33 mouse cellular contexts compared by ENCODE assay signal in genomic region chr7:95823539-95823938, GRCm38 (mm10).
"Had no signal": no experiment of that assay in that cellular context is flagged by ENCODE, and none has a peak within 500 bp of the region (broad histone marks: within the 10 kb centered on the region; RNA-seq: fewer than 3 reads in every experiment).

No protein-coding gene starts in this region.

- H3K4me2 ChIP-seq: limb, embryonic 12.5 days; limb, embryonic 13.5 days; limb, embryonic 15.5 days; liver, embryonic 11.5 days; liver, embryonic 12.5 days; liver, embryonic 13.5 days; liver, embryonic 15.5 days; lung, embryonic 14.5 days; lung, embryonic 15.5 days; midbrain, embryonic 11.5 days; midbrain, embryonic 12.5 days; midbrain, embryonic 13.5 days; midbrain, embryonic 15.5 days; neural tube, embryonic 12.5 days; neural tube, embryonic 13.5 days had no signal

- H3K27me3 ChIP-seq: limb, embryonic 13.5 days; limb, embryonic 15.5 days; liver, embryonic 12.5 days; liver, embryonic 13.5 days; liver, embryonic 15.5 days; lung, embryonic 15.5 days; megakaryocyte, embryonic 14.5 days; midbrain, embryonic 12.5 days; midbrain, embryonic 13.5 days; midbrain, embryonic 15.5 days; neural tube, embryonic 12.5 days; neural tube, embryonic 13.5 days had no signal

- H3K9me3 ChIP-seq: limb, embryonic 10.5 days; limb, embryonic 12.5 days; limb, embryonic 13.5 days; limb, embryonic 15.5 days; liver, embryonic 12.5 days; liver, embryonic 13.5 days; liver, embryonic 15.5 days; lung, embryonic 15.5 days; midbrain, embryonic 10.5 days; midbrain, embryonic 12.5 days; midbrain, embryonic 13.5 days; midbrain, embryonic 15.5 days; neural tube, embryonic 12.5 days; neural tube, embryonic 13.5 days had no signal

- H3K9ac ChIP-seq: limb, embryonic 12.5 days; limb, embryonic 13.5 days; limb, embryonic 15.5 days; liver, embryonic 12.5 days; liver, embryonic 13.5 days; liver, embryonic 14.5 days; liver, embryonic 15.5 days; liver, postnatal 0 days; lung, embryonic 14.5 days; lung, embryonic 15.5 days; midbrain, embryonic 12.5 days; midbrain, embryonic 13.5 days; midbrain, embryonic 15.5 days; neural tube, embryonic 12.5 days; neural tube, embryonic 13.5 days had no signal

- H3K27ac ChIP-seq: limb, embryonic 10.5 days; limb, embryonic 12.5 days; limb, embryonic 13.5 days; limb, embryonic 15.5 days; liver, embryonic 12.5 days; liver, embryonic 13.5 days; liver, embryonic 14.5 days; liver, embryonic 15.5 days; lung, embryonic 15.5 days; macrophage; midbrain, embryonic 10.5 days; midbrain, embryonic 12.5 days; midbrain, embryonic 13.5 days; midbrain, embryonic 15.5 days; neural tube, embryonic 12.5 days; neural tube, embryonic 13.5 days had no signal

- DNase-seq: left cerebral cortex, postnatal 4 days; liver; liver, embryonic 13.5 days; liver, postnatal 0 days; lung, adult 18-20 months; lung, adult 2 months; lung, embryonic 14.5 days; lung, postnatal 10 days; lung, postnatal 14 days; lung, postnatal 36 days; lung, postnatal 4 days; midbrain, embryonic 14.5 days had no signal

- H3K4me1 ChIP-seq: limb, embryonic 12.5 days; limb, embryonic 13.5 days; limb, embryonic 15.5 days; liver, embryonic 12.5 days; liver, embryonic 13.5 days; liver, embryonic 15.5 days; lung, embryonic 15.5 days; megakaryocyte, embryonic 14.5 days; midbrain, embryonic 10.5 days; midbrain, embryonic 12.5 days; midbrain, embryonic 13.5 days; midbrain, embryonic 15.5 days; neural tube, embryonic 12.5 days; neural tube, embryonic 13.5 days had no signal

- ATAC-seq: liver, embryonic 12.5 days; liver, postnatal 0 days; lung, postnatal 0 days; midbrain, embryonic 13.5 days; midbrain, embryonic 15.5 days; midbrain, embryonic 16.5 days had no signal

- H3K36me3 ChIP-seq: limb, embryonic 10.5 days; limb, embryonic 12.5 days; limb, embryonic 13.5 days; limb, embryonic 15.5 days; liver, embryonic 12.5 days; liver, embryonic 13.5 days; liver, embryonic 15.5 days; lung, embryonic 15.5 days; midbrain, embryonic 10.5 days; midbrain, embryonic 12.5 days; midbrain, embryonic 13.5 days; midbrain, embryonic 15.5 days; neural tube, embryonic 12.5 days; neural tube, embryonic 13.5 days had no signal

- H3K4me3 ChIP-seq: limb, embryonic 10.5 days; limb, embryonic 12.5 days; limb, embryonic 13.5 days; limb, embryonic 15.5 days; liver, embryonic 12.5 days; liver, embryonic 13.5 days; liver, embryonic 15.5 days; lung, embryonic 15.5 days; megakaryocyte, embryonic 14.5 days; midbrain, embryonic 10.5 days; midbrain, embryonic 12.5 days; midbrain, embryonic 13.5 days; midbrain, embryonic 15.5 days; myocyte; neural tube, embryonic 12.5 days; neural tube, embryonic 13.5 days had no signal
